Mouse (Mus musculus) megakaryocyte, adult 5-6 weeks (primary cell): ENCODE data around the gene Ldb3. TPM values are rescaled to one million over a fixed set of nuclear protein-coding genes. Genes with fewer than 3 reads are reported as not detected.

Source experiments
- ATAC-seq: 2 replicates; pipeline ENCODE4 v1.8.0; 2016; ENCODE audit warnings: mild to moderate bottlenecking, inconsistent platforms; ENCODE audit not compliant: poor library complexity, severe bottlenecking
- total RNA-seq, 2 experiments: library from RNA; stranded (forward) in 1 of 2; stranded (reverse) in 1 of 2; fragments of 153-499, 151-499 nt in 1 of 2; fragments of 221-1000, 200-1000 nt in 1 of 2; gene quantifications; 2 replicates each; pipeline versions ENCODE4 v1.2.3 to v1.2.4; 2015 to 2017

The Ldb3 gene
- total RNA-seq (2015) = not detected in 2 replicates
- total RNA-seq (2017) = not detected in 2 replicates

DNA sequence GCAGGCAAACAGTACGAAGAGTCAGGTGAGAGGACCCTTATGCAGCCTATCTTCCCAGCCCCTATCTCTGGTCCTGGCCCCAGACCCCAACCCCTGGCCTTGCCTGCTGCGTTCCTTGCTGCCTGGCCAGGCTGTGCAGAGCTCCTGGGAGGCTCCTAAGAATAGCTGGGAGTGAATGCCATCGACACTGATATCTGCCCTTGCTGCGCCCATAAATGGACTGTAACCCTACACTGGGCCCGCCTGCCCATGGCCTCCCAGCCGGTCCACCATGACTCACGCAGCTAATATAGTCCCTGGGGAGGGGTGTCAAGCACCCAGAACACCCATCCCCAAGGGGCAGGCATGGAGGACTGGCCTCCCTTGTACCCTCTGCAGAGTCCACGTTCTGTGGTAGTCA is at the start of gene Ldb3:
Gene Ldb3 (minus strand): TSS at position 185 of the 400 bp plus-strand sequence.
- no peak for ATAC-seq

DNA sequence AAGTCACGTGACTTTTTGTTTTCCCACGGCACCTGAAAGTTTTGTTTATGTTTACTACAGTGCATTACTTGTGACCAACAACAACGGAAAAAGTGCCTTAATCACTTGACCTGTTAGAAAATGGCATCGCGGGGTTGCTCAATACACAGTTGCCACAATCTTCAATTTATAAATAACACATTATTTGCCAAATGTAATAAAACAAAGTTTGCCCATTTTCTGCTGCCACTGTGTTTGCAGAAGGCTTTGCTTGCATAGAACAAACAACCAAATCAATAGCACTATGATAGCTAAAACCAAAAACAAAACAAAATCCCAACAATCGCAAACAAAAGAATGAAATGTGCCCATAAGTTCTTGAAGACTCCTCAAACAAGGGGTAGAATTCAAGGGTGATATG is 47.2 kb upstream of the Ldb3 start:
- ATAC-seq = no peak

DNA sequence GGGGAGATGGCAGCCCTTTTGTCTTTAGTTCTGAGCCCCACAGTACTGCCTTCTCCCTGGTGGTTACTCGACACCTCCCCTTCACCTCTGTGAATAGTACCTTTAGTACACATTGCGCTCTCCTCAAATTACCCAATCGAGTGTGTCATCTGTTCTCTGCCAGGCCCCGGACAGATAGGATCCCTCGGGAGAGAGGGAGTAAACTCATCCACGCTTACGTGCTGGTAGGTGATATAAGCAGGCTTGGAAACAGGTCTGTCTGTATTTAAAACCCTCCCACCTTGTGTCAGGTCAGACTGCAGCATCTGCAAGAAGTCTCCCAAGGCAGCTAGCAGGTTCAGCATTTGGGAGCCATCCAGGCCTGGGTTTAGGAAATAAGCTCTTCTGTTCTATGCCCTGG is 46.7 kb upstream of the Ldb3 start:
- no peak for ATAC-seq

DNA sequence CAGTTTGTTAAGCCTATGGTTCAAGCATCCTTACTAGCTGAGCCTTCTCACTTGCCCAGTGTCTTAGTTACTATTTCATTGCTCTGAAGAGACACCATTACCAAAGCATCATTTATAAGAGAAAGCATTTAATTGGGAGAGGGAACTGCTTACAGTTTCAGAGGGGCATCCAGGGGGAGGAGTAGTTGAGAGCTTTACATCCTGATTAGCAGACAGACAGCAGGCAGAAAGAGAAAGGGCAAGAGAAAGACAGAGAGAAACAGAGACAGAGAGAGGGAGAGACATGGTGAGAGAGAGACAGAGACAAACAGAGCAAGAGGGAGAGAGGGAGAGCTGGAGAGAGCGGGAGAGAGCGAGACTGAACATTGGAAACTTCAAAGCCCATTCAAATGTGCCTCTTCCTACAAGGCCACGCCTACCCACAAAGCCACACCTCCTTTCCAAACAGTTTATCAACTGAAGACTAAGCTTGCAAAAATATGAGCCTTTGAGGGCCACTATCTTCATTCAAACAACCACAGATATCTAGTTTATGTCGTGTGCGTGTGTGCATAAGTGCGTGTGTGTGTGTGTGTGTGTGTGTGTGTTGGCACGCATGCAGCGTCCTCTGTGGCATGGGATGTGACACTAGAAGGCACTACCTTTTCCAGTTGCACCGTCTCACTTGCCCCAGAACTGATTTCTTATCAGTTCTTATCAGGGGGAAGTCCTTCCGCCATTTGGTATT is 44.4 kb upstream of the Ldb3 start:
- ATAC-seq = no peak

DNA sequence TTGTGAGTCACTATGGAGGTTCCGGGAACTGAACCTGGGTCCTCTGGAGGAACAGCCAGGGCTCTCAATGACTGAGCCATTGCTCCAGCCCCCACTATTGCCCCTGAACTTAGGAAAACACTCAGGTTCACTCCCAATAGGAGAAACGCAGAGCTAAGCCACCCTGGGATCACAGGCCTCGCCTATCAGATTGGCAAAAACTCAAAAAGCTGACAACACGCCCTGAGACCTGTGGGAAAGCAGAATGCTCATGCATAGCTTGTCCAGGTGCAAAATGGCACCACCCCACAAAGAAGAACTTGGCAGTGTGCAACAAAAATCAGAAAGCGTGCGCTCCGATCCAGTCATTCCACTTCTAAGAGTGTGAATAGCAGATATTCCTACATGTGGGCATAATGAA is 38.3 kb upstream of the Ldb3 start:
- no peak for ATAC-seq

DNA sequence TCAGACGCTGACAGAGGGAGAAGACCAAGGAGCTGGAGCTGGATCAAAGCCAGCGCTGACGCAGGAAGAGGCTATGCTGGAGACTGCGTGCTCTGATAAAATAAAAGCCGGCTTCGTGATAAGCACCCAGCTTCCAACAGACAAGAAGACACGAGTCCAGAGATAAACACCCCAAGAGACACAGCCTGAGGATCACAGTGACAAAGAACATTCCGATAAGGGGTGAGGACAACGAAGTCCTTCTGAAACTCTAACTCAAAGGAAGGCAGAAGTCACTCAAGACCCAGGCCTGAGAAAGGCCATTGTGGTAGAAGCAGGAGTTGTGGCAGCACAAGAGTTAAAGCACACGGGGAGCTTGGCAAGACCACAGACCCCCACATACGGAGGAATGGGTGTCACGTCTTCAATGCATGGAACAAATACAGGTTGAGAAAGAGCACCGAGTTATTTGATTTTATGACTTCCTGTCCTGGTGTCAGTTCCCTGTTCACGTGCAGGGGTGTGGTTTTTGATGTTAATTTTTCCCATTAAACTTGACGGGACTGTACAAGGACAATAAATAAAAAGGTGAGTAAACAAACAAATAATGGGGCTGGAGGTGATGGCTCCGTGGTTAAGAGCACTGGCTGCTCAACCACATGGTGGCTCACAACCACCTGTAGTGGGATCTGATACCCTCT is 35.2 kb upstream of the Ldb3 start:
- ATAC-seq = no peak

DNA sequence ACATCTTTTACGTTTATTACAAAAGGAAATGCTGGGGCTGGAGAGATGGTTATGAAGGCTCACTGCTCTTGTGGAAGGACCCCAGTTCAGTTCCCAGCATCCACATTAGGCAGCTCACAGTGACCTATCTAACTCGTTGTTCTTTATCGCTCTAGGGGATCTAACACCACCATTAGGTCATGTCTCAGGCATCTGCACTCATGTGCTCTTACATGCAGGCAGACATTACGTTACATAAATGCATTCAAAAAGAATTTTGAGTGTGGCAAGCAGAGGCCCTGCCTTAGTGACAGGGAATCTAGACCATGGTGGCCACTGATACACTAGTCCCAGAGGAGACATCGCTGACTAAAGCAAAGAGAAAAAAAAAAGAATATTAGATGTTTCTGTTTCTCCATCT is 34.6 kb upstream of the Ldb3 start:
- ATAC-seq = no peak

DNA sequence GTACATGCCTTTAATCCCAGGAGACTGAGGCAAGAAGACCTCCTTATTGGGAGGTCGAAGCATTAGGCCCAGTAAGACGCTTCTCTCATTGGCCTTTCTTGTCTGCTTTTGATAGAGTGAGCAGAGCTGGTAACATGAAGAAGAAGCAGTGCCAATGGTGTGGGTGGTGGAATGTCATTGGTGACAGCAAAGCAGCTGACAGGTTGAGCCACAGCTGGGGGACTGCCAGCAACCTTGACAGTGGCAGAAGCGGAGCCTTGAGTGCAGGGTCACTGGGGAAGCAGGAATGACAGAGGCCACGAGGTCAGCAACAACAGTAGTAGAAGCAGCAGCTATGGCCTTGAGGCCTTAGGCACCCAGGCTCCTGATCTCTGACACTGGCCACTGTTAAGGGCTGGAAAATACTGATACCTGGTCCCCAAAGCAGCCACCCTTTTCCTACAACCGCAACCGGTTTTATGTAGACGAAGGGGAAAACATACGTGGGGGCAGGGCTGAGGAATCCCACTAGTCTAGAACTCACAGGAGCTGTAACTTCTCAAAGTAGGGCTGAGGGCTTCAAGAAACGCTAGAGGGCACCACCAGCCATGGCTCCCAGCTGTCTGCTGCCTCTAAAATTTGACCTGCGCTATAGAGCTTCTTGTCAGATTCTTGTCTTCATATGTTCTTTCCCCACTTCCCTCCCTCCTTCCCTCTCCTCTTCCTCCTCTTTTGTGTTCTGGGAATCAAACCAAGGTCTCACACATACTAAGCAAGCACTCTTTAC is 32.3 kb upstream of the Ldb3 start:
- peak; percentile 56 for ATAC-seq

DNA sequence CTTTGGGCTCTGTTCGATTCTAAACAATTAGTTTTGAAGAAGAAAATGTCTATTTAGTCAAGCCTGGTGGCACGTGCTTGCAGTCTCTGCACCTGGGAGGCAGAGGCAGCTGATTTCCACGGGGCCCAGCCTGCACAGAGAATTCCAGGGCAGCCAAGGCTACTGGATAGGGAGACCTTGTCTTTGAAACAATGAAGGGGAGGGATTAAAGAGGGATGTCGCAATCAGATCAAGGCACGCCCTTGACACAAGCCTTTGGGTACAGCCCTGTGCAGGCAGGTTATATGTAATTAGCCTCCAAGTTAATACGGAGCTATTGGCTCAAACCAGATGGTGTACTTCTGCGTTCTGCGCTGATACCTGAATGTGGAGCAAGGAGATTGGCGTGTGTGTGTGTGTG is 30.3 kb upstream of the Ldb3 start:
- ATAC-seq = no peak

DNA sequence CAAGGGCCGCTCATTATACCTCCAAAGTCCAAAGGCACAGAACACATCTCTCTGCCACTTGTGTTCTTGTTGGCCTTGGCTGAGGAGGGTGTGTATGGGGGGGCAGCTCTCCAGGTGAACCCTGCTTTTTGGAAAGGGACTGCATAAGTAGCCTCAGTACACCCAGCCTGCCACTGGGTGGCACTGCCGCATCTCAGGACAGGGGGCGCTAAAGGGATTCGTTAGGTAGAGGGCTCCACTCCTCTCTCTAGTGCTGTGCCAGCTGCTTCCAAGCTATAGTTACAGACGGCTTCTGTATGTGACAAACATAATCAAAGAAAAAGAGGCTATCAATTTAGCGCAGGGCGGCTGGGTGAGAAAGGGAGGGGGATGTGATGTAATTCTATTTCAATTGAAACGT is 28.3 kb upstream of the Ldb3 start:
- peak; percentile 91 for ATAC-seq

DNA sequence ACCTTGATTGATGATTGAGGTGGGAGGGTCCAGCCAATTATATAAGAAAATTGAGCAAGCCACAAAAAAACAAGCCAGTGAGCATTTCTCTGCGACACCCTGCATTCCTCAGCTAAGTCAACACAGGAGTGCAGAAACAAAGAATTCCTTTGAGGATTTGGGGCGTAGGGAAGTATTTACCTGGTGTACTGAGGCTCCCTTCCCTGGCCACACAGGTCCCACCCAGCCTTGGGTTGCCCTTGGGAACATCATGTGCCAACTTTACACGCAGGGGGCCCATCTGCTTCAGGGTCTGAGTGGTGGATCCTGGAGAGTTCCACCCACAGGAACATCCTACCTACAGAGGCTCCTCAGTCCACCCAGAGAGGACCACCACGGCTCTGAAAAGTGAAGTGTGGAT is 27.1 kb upstream of the Ldb3 start:
- ATAC-seq = no peak

DNA sequence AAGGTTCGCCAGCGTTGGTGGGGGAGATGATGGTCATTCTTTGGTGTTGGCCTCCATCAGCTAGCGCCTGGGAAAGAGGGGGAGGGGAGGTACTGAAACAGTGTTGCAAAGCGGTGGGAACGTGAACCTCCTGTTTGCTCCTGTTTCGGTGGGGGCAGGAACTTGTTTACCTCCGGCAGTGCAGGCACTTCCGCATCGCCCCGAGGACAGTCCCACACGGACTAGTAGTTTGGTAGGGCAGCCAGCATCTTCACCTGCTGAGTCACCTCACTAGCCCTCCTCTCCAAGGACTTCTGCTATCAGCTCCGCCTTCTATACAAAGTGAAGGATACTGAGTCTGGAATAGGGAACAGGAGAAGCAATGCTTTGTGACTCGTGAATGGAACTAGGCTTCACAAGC is 26.6 kb upstream of the Ldb3 start:
- peak; percentile 57 for ATAC-seq

DNA sequence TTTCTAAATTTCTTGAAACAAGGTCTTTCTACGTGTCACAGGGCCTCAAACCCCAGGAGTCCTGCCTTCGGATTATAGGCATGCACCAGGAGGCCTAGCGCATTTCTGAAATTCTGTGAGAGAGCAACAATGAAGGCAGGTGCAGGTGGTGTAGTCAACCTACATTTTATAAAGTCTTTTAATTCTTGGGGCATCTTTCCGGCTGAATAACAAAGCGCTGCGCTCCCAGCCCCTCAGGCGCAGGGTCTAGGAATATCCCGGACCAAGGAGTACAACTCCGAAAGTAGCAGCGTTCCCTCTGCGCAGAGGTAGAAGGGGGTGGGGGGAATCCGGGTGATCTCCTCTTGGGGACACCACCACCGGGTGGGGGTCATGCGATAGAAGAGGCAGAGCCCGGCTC is 26.1 kb upstream of the Ldb3 start:
- ATAC-seq = no peak

DNA sequence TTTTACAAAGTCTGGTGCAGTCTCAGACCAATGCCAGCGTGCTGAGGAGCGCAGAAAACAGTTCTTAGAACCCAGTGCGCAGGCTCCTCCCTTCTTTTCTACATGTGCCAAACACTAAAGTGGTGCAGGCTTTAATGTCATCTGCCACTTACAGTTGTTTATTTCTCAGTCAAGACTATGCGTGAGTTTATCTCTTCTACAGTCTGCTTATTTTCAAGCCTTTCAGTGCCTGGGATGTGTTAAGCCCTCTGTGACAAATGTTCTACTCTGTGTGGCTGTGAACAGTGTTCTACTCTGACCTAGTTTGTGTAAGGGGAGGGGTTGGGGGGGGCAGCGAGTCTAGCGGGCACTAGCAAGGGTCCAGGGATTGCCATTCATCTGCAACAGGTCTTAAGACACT is 25.0 kb upstream of the Ldb3 start:
- ATAC-seq = no peak

DNA sequence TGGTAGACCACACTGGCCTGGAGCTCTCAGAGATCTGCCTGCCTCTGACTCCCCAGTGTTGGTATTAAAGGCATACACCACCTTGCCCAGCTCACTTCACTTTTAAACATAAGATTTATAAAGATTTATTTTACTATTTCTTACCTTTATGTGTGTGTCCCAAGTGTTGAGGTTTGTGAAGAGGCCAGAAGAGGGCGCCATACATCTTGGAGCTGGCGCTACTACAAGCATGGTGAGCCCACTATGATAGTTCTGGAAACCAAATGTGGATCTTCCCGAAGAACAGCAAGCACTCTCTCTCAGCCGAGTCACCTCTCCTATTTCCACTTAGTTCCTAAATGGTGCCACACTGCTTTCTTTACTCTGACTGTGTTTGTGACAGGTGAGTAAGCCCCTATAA is 23.7 kb upstream of the Ldb3 start:
- ATAC-seq = no peak

DNA sequence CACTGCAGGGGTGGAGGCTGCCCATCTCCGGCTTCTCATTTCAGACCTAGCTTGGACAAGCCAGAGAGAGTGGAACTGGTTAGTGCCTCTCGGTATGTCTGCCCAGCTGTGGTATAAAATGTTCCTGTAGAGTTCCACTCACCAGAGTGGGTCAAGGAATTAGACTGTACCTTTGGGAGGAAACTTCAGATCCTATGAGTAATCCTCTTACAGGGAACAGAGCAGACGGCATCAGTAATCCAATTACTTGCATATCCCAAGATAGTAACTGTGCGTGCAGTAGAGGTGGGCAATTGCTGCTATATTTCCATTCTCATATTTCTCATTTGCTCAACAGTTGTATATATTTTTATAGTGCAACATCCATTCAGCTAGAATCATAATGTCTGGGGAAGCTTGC is 23.1 kb upstream of the Ldb3 start:
- no peak for ATAC-seq

DNA sequence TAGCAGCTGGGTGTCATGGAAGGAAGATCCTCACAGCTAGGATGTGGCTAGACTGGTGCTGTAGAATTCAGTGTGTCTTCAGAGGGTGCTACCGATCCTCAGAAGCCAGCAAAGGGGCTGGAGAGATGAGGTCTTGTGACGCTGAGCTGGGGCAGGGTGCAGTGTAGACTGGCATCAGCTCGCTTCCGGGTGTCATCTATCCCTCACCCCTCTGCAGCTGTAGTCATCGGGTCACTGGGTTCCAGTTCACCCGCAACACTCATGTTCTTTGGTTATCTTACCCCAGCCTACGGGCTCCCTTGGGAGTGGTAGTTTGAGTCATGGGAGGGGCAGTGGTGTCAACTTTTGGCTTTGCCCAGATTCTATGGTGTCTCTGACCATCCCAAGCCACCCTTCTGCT is 13.4 kb upstream of the Ldb3 start:
- ATAC-seq = no peak

DNA sequence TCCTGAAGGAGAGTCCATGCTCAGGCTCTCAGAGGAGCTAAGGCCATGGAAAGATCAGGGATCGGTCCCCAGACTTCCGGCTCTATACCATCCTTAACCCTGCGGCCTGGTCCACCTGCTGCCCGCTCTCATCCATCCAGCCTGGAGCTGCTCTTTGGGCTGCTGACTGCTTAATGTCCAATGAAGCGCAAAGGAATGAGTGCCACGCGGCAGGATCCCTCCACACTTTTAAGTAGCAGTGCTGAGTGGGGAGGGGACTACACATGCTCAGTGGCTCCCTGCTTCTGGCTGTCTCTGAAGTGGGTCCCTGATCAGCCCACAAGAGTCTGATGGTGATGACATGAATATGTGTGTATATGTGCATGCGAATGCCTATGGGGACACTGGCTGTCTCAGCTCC is 11.5 kb upstream of the Ldb3 start, which contains the start of gene Opn4:
Gene Opn4 (minus strand): TSS at position 202 of the 400 bp plus-strand sequence.
- ATAC-seq = no peak

DNA sequence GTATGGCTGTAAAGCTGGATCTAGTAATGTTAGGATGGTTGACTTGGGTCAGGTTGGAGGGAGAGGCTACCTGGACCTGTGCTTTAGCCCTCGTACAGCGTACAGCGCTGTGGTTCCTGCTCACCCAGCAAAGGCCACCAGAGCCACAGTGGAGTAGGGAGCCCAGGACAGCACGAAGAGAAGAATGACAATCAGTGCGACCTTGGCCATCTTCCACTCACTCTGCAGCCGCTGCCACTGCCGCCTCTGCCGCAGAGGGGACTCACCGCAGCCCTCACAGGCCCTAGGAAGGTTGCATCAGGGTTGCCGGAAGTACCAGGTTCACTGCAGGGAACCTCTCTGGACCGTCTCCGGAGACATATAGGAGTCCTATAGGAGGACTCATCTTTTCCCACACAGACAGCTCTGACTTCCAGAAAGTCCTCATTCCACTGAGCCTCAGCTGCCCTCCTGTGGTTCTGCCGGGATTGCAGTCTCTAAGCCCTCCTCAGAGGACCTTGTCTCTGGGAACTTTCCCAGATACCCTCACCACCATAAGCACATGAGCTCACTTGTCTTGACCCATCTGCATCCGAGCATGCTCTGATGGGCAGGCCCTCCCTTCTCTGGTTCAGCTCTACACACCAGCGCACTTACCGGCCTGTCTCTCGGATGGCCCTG is 7.2 kb upstream of the Ldb3 start:
- ATAC-seq = no peak

DNA sequence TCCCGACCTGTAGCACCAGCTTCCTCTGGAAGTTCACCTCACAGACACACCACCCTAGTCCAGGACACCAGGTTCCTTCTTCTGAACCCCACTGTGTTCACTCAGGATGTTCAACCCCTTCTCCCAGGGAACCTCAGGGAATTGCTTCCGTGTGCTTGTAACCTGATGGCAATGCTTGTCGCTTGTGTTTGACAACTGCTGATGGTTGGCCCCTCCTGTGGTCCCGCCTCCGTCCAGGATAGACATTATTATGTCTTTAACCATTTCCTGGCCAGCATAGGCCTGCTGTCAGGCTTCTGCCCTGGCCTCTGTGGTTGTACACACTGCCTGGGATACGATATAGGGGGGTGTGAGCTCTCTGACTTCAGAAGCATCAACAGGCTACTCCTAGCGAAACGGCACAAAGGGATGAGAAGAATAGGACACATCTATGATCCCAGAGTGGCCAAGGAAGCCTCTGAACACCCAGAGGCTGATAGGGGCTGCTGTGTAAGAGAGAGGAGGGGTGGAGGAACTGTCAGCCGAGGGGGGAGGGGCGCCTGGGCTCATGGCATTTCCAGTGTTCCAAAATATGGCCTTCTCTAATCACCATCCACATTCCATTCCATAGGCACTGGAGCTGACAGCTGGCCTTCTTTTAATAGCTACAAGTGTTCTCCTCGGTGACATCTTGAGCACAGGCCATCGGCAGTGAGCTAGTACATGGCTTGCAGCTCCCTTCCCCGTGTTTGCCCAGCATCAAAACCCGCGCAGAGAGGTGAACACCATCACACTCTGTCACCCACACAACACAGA is 3.5 kb upstream of the Ldb3 start:
- no peak for ATAC-seq
